Mouse (Mus musculus): ENCODE data around the gene Hmox2. TPM values are rescaled to one million over a fixed set of nuclear protein-coding genes. Genes with fewer than 3 reads are reported as not detected.

Gene Hmox2
- polyA plus RNA-seq, 1 experiment from 2014 or later, result 105 TPM

- Histone ChIP-seq H3K27ac (ENCODE audit: low read length) (no peak overlapping the region), H3K9ac (replicated peaks; ENCODE audit: low read depth, low read length) (no peak overlapping the region), H3K4me2 (replicated peaks; ENCODE audit: low read depth, low read length) (no peak overlapping the region), H3K4me1 (ENCODE audit: control insufficient read depth, insufficient read depth, low read length) (peaks cover 25% of the 10 kb centered on the region), H3K27me3 (ENCODE audit: control insufficient read depth, insufficient read depth, low read length) (no peaks in the 10 kb centered on the region), H3K9me3 (ENCODE audit: control insufficient read depth, low read depth, low read length) (no peaks in the 10 kb centered on the region), H3K36me3 (ENCODE audit: control insufficient read depth, insufficient read depth, low read length) (peaks cover 4% of the 10 kb centered on the region; the same call in 1 of the 2 replicates), H3K4me3 (ENCODE audit: low read depth, low read length) (no peak overlapping the region)
- 67% methylated on average over 5 of the region's 5 CpGs for WGBS
- ATAC-seq (ENCODE audit: insufficient number of reproducible peaks, insufficient read depth, low FRiP score, low read depth), result no peak
Observed at GRCm38 (mm10) chr16:4781524-4782196, 55.5 kb downstream of the Hmox2 start.

GRCm38 (mm10) chr16:4782515-4782914 lies 56.4 kb downstream of the Hmox2 start:
- Histone ChIP-seq H3K9me3 (ENCODE audit: control insufficient read depth, low read depth, low read length) (no peaks in the 10 kb centered on the region), H3K36me3 (ENCODE audit: control insufficient read depth, insufficient read depth, low read length) (peaks cover 4% of the 10 kb centered on the region; the same call in 1 of the 2 replicates), H3K27ac (ENCODE audit: low read length) (no peak overlapping the region), H3K4me1 (ENCODE audit: control insufficient read depth, insufficient read depth, low read length) (peaks cover 30% of the 10 kb centered on the region), H3K27me3 (ENCODE audit: control insufficient read depth, insufficient read depth, low read length) (no peaks in the 10 kb centered on the region), H3K4me2 (replicated peaks; ENCODE audit: low read depth, low read length) (no peak overlapping the region), H3K9ac (replicated peaks; ENCODE audit: low read depth, low read length) (no peak overlapping the region), H3K4me3 (ENCODE audit: low read depth, low read length) (no peak overlapping the region)
- ATAC-seq (ENCODE audit: insufficient number of reproducible peaks, insufficient read depth, low FRiP score, low read depth), result no peak

- Histone ChIP-seq H3K27ac (ENCODE audit: low read length) (no peak overlapping the region), H3K9ac (replicated peaks; ENCODE audit: low read depth, low read length) (no peak overlapping the region), H3K4me1 (ENCODE audit: control insufficient read depth, insufficient read depth, low read length) (peaks cover 36% of the 10 kb centered on the region), H3K9me3 (ENCODE audit: control insufficient read depth, low read depth, low read length) (no peaks in the 10 kb centered on the region), H3K4me2 (replicated peaks; ENCODE audit: low read depth, low read length) (no peak overlapping the region), H3K36me3 (ENCODE audit: control insufficient read depth, insufficient read depth, low read length) (peaks cover 4% of the 10 kb centered on the region; the same call in 1 of the 2 replicates), H3K4me3 (ENCODE audit: low read depth, low read length) (no peak overlapping the region), H3K27me3 (ENCODE audit: control insufficient read depth, insufficient read depth, low read length) (no peaks in the 10 kb centered on the region)
- 64% methylated on average over 4 of the region's 4 CpGs for WGBS
- no peak for ATAC-seq (ENCODE audit: insufficient number of reproducible peaks, insufficient read depth, low FRiP score, low read depth)
Observed at GRCm38 (mm10) chr16:4785706-4786105, 59.5 kb downstream of the Hmox2 start.

GRCm38 (mm10) chr16:4788176-4788575 lies 62.0 kb downstream of the Hmox2 start:
- Histone ChIP-seq H3K36me3 (ENCODE audit: control insufficient read depth, insufficient read depth, low read length) (peaks cover 2% of the 10 kb centered on the region; the same call in 1 of the 2 replicates), H3K27ac (ENCODE audit: low read length) (no peak overlapping the region), H3K27me3 (ENCODE audit: control insufficient read depth, insufficient read depth, low read length) (no peaks in the 10 kb centered on the region), H3K4me3 (ENCODE audit: low read depth, low read length) (no peak overlapping the region), H3K9ac (replicated peaks; ENCODE audit: low read depth, low read length) (0 out of 2 replicates have a peak overlapping the region, but pooled peaks have one; percentile 28), H3K9me3 (ENCODE audit: control insufficient read depth, low read depth, low read length) (no peaks in the 10 kb centered on the region), H3K4me1 (ENCODE audit: control insufficient read depth, insufficient read depth, low read length) (peaks cover 33% of the 10 kb centered on the region), H3K4me2 (replicated peaks; ENCODE audit: low read depth, low read length) (peak overlapping the region; percentile 88; the same call in 1 of the 2 replicates)
- ATAC-seq (ENCODE audit: insufficient number of reproducible peaks, insufficient read depth, low FRiP score, low read depth), result no peak

- no peaks in the 10 kb centered on the region for H3K27me3 ChIP-seq (ENCODE audit: control insufficient read depth, insufficient read depth, low read length)
- ATAC-seq (ENCODE audit: insufficient number of reproducible peaks, insufficient read depth, low FRiP score, low read depth), result peak; percentile 40
- WGBS, result under 1% methylated on average over 28 of the region's 29 CpGs
- no peaks in the 10 kb centered on the region for H3K36me3 ChIP-seq (ENCODE audit: control insufficient read depth, insufficient read depth, low read length)
- H3K4me2 ChIP-seq (replicated peaks; ENCODE audit: low read depth, low read length), result peak overlapping the region; percentile 88
- peak overlapping the region; percentile 98 for H3K27ac ChIP-seq (ENCODE audit: low read length)
- H3K9me3 ChIP-seq (ENCODE audit: control insufficient read depth, low read depth, low read length), result no peaks in the 10 kb centered on the region
- H3K4me3 ChIP-seq (ENCODE audit: low read depth, low read length), result peak overlapping the region; percentile 90
- H3K4me1 ChIP-seq (ENCODE audit: control insufficient read depth, insufficient read depth, low read length), result peaks cover 27% of the 10 kb centered on the region
- H3K9ac ChIP-seq (replicated peaks; ENCODE audit: low read depth, low read length), result peak overlapping the region; percentile 86
Observed at GRCm38 (mm10) chr16:4789311-4789768, 63.2 kb downstream of the Hmox2 start.

GRCm38 (mm10) chr16:4789810-4790559 lies 63.8 kb downstream of the Hmox2 start, which contains the start of gene Cdip1:
TSS of gene Cdip1 (minus strand) at chr16:4790292.
- Histone ChIP-seq H3K9me3 (ENCODE audit: control insufficient read depth, low read depth, low read length) (no peaks in the 10 kb centered on the region), H3K9ac (replicated peaks; ENCODE audit: low read depth, low read length) (peak within 1 kb of the TSS; percentile 86), H3K27ac (ENCODE audit: low read length) (peak within 1 kb of the TSS; percentile 98), H3K4me2 (replicated peaks; ENCODE audit: low read depth, low read length) (peak within 1 kb of the TSS; percentile 88), H3K27me3 (ENCODE audit: control insufficient read depth, insufficient read depth, low read length) (no peaks in the 10 kb centered on the region), H3K4me1 (ENCODE audit: control insufficient read depth, insufficient read depth, low read length) (peaks cover 27% of the 10 kb centered on the region), H3K4me3 (ENCODE audit: low read depth, low read length) (peak within 1 kb of the TSS; percentile 90), H3K36me3 (ENCODE audit: control insufficient read depth, insufficient read depth, low read length) (no peaks in the 10 kb centered on the region)
- WGBS, result 2% methylated on average over 51 of the region's 51 CpGs
- ATAC-seq (ENCODE audit: insufficient number of reproducible peaks, insufficient read depth, low FRiP score, low read depth), result peak; percentile 96

GRCm38 (mm10) chr16:4791332-4791731 lies 65.2 kb downstream of the Hmox2 start:
- H3K9ac ChIP-seq (replicated peaks; ENCODE audit: low read depth, low read length), result no peak overlapping the region
- WGBS, result 66% methylated on average over 2 of the region's 2 CpGs
- no peak overlapping the region for H3K27ac ChIP-seq (ENCODE audit: low read length)
- H3K4me3 ChIP-seq (ENCODE audit: low read depth, low read length), result no peak overlapping the region
- peaks cover 17% of the 10 kb centered on the region for H3K4me1 ChIP-seq (ENCODE audit: control insufficient read depth, insufficient read depth, low read length)
- H3K36me3 ChIP-seq (ENCODE audit: control insufficient read depth, insufficient read depth, low read length), result no peaks in the 10 kb centered on the region
- no peaks in the 10 kb centered on the region for H3K27me3 ChIP-seq (ENCODE audit: control insufficient read depth, insufficient read depth, low read length)
- H3K4me2 ChIP-seq (replicated peaks; ENCODE audit: low read depth, low read length), result no peak overlapping the region
- no peak for ATAC-seq (ENCODE audit: insufficient number of reproducible peaks, insufficient read depth, low FRiP score, low read depth)
- H3K9me3 ChIP-seq (ENCODE audit: control insufficient read depth, low read depth, low read length), result no peaks in the 10 kb centered on the region

GRCm38 (mm10) chr16:4796631-4797030 lies 70.5 kb downstream of the Hmox2 start:
- Histone ChIP-seq H3K27me3 (ENCODE audit: control insufficient read depth, insufficient read depth, low read length) (no peaks in the 10 kb centered on the region), H3K9ac (replicated peaks; ENCODE audit: low read depth, low read length) (no peak overlapping the region), H3K9me3 (ENCODE audit: control insufficient read depth, low read depth, low read length) (no peaks in the 10 kb centered on the region), H3K4me3 (ENCODE audit: low read depth, low read length) (no peak overlapping the region), H3K4me2 (replicated peaks; ENCODE audit: low read depth, low read length) (no peak overlapping the region), H3K4me1 (ENCODE audit: control insufficient read depth, insufficient read depth, low read length) (no peaks in the 10 kb centered on the region), H3K36me3 (ENCODE audit: control insufficient read depth, insufficient read depth, low read length) (no peaks in the 10 kb centered on the region), H3K27ac (ENCODE audit: low read length) (no peak overlapping the region)
- 77% methylated on average over 4 of the region's 4 CpGs for WGBS
- no peak for ATAC-seq (ENCODE audit: insufficient number of reproducible peaks, insufficient read depth, low FRiP score, low read depth)
